Mouse (Mus musculus) NIH3T3 (cell line): ENCODE results near the gene Lbhd2.

ENCODE experiments used
- DNase-seq: peaks from one replicate; pipeline ENCODE4 v3.0.0-alpha.2; 2012; ENCODE audit warnings: low read depth

The Lbhd2 gene

GRCm38 (mm10) chr12:111406622-111407021, at the start of gene Lbhd2:
Lbhd2 (plus strand) TSS chr12:111406809.
- no peak for DNase-seq

GRCm38 (mm10) chr12:111360671-111361070, 45.9 kb upstream of the Lbhd2 start:
- no peak for DNase-seq

GRCm38 (mm10) chr12:111361319-111362098, 45.1 kb upstream of the Lbhd2 start:
- DNase-seq = no peak

- DNase-seq = no peak
Measured at GRCm38 (mm10) chr12:111364234-111364633, 42.4 kb upstream of the Lbhd2 start.

GRCm38 (mm10) chr12:111367065-111367464, 39.5 kb upstream of the Lbhd2 start:
- no peak for DNase-seq

GRCm38 (mm10) chr12:111370249-111370648, 36.4 kb upstream of the Lbhd2 start:
- DNase-seq = no peak

- DNase-seq = no peak
Measured at GRCm38 (mm10) chr12:111371905-111372304, 34.7 kb upstream of the Lbhd2 start.

- DNase-seq = no peak
Measured at GRCm38 (mm10) chr12:111373411-111373810, 33.2 kb upstream of the Lbhd2 start.

- no peak for DNase-seq
Measured at GRCm38 (mm10) chr12:111374727-111375126, 31.9 kb upstream of the Lbhd2 start.

- DNase-seq = no peak
Measured at GRCm38 (mm10) chr12:111375559-111375958, 31.1 kb upstream of the Lbhd2 start.

GRCm38 (mm10) chr12:111376053-111376452, 30.6 kb upstream of the Lbhd2 start:
- DNase-seq = no peak

GRCm38 (mm10) chr12:111376826-111377331, 29.7 kb upstream of the Lbhd2 start:
- peak; percentile 52 for DNase-seq

- DNase-seq = peak; percentile 97
Measured at GRCm38 (mm10) chr12:111377376-111377973, 29.1 kb upstream of the Lbhd2 start, which contains the start of gene Cdc42bpb. Cdc42bpb (minus strand) TSS chr12:111377718.

GRCm38 (mm10) chr12:111377986-111378490, 28.6 kb upstream of the Lbhd2 start:
- peak; percentile 58 for DNase-seq

GRCm38 (mm10) chr12:111378812-111379211, 27.8 kb upstream of the Lbhd2 start:
- no peak for DNase-seq

GRCm38 (mm10) chr12:111385883-111386641, 20.5 kb upstream of the Lbhd2 start:
- no peak for DNase-seq

GRCm38 (mm10) chr12:111386642-111387120, 19.9 kb upstream of the Lbhd2 start:
- DNase-seq = peak; percentile 49

GRCm38 (mm10) chr12:111387146-111387545, 19.5 kb upstream of the Lbhd2 start:
- DNase-seq = no peak

- no peak for DNase-seq
Measured at GRCm38 (mm10) chr12:111394008-111394407, 12.6 kb upstream of the Lbhd2 start.

- no peak for DNase-seq
Measured at GRCm38 (mm10) chr12:111396997-111397396, 9.6 kb upstream of the Lbhd2 start.

GRCm38 (mm10) chr12:111401454-111402184, 5.0 kb upstream of the Lbhd2 start:
- peak; percentile 94 for DNase-seq
